Mouse (Mus musculus): ENCODE results near the gene Lexm.

- TF ChIP-seq CTCF (IDR thresholded peaks at IDR 0.05) (no peak), EP300 (IDR thresholded peaks at IDR 0.05) (no peak)
These were observed 75.5 kb downstream of the Lexm start for GRCm38 (mm10) chr4:106541491-106541890.

All from lung, postnatal 0 days (tissue).